Mouse (Mus musculus): Measurements from ENCODE around the gene Cryba2.

The Cryba2 gene

DNA sequence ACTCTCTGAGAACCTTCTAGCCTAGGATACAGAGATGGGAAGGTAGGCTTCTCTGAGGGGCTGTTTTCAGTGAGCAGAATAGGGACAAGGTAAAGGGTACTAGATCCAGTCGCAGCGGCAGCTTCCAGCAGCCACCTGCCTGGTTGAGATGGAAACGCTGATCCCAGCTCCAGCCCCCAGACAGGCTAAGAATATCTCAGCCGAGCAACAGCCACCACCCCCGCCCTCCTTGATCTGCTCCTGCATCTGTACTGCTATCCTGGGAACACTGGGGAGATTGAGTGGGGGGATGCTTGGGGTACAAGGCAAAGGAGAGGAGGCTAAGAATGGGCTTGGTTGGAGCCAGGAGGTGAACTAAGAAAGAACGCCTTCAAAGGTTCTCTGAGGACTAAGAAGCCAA lies 42.7 kb downstream of the Cryba2 start:
- peak; percentile 79 to 88 for DNase-seq (ENCODE audit: low spot score in 2 of 2)

DNA sequence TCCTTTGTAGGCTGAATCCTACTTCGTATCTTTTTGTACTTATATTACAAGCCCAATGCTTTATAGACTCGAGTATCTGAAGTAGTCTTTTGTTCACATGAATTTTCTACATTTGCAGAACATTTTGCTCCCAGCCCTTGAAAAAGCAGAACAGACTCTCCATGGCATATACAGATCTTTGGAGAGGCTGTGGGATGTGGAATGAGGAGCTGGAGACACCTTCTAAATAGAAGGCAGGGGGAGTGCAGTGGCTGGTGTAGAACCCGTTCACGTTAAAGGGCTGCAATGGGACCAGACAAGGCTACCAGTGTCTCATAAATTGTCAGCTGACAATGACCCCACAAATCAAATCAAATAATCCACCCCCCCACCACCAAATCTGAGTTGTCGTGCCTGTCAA lies 44.0 kb downstream of the Cryba2 start:
- DNase-seq (ENCODE audit: low spot score in 2 of 2) = no peak

DNA sequence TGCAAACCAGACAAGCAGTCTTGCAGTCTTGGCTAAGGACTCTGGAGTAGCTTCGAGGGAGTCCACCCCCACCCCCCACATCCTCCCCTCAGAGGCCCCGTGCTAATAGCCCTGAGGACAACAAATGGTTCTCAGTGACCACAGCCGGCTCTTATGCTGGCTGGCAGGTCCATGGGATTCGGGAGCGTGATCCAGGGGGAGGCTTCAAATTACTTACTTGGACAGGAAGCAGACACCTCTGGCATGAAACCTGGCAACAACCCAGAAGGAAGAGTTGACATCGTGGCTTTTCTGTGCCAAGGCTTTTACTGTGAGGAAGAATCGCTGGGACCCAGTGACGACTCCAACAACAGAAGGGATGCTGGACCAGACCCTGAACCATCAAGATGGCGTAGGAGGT lies 46.6 kb downstream of the Cryba2 start:
- DNase-seq (ENCODE audit: low spot score in 2 of 2) = no peak

DNA sequence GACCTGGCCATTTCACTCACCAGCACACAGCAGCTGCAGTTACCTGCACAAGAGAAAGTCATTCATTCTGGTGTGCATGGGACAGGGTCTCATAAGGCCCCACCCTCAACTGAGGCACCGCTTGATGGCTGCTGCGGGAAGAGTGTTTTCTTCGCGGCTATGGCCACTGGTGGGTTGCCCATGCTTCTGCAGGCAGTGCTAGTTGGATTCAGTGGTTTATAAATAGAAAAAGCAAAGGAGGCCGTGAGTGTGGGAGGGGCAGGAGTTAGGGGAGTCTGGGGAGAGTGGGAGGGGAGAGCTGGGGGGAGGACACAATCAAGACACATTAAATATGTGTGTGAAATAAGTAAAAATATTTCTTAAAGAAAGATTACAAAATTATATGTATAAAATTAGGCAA lies 49.9 kb downstream of the Cryba2 start:
- no peak for DNase-seq (ENCODE audit: low spot score in 2 of 2)

Measured in frontal cortex, postnatal 36 days (tissue).